Mouse (Mus musculus): ENCODE results near the gene Pla2g6. TPM values are rescaled to one million over a fixed set of nuclear protein-coding genes. Genes with fewer than 3 reads are reported as not detected.
A peak's percentile ranks its signal among the peaks of the same experiment; 100 is the strongest.

The Pla2g6 gene
- polyA plus RNA-seq, 1 experiment from 2014 or later = 35.5 TPM

DNA sequence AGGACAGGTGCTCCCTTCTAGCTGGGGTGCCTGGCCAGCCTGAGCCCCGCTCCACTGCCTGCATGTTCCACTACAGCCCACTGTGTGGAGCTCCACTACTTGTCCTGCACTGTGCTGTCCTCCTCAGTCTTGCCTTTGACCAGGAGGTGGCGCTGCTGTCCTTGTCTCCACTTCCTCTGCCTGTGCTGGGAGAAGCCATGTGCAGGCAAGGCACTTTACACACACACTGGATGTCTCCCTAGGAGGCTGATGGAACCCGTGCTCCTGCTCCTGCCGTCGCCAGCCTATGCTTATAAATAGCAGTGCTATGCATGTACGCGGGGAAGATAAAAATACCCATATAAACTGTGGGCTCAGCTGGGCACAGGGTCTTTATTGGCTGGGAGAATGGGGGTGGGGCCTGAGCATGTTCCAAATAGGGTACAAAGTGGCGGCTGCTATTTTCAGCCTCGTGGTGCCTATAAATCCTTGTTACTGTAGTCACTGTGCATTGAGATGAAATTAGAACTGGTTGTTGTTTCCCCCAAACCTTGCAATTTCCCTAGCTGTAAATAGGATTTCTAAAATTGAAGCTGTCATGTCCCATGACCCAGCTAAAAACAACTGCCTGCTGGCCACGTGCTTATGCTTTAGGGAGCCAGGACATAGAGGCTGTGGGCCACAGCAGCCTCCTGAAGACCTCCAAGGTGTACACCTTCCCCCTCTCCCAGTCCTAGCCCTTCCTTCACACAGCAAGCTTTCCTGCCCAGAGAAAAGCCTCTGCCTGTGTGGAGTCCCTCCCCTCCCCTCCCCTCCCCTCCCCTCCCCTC is 84.8 kb downstream of the Pla2g6 start:
- peaks cover 5% of the 10 kb centered on the region for H3K4me1 ChIP-seq (replicated peaks)
- H3K27ac ChIP-seq = peak overlapping the region; percentile 71
- H3K4me2 ChIP-seq = 0 out of 2 replicates have a peak overlapping the region, but pooled peaks have one; percentile 0
- no peak overlapping the region for H3K4me3 ChIP-seq
- H3K9ac ChIP-seq = peak overlapping the region; percentile 46; the same call in 1 of the 2 replicates
- H3K36me3 ChIP-seq = peaks cover 85% of the 10 kb centered on the region
- H3K27me3 ChIP-seq = no peaks in the 10 kb centered on the region
- no peaks in the 10 kb centered on the region for H3K9me3 ChIP-seq
- WGBS = 22% methylated on average over 10 of the region's 10 CpGs
- peak; percentile 98 for ATAC-seq (ENCODE audit: low FRiP score)

DNA sequence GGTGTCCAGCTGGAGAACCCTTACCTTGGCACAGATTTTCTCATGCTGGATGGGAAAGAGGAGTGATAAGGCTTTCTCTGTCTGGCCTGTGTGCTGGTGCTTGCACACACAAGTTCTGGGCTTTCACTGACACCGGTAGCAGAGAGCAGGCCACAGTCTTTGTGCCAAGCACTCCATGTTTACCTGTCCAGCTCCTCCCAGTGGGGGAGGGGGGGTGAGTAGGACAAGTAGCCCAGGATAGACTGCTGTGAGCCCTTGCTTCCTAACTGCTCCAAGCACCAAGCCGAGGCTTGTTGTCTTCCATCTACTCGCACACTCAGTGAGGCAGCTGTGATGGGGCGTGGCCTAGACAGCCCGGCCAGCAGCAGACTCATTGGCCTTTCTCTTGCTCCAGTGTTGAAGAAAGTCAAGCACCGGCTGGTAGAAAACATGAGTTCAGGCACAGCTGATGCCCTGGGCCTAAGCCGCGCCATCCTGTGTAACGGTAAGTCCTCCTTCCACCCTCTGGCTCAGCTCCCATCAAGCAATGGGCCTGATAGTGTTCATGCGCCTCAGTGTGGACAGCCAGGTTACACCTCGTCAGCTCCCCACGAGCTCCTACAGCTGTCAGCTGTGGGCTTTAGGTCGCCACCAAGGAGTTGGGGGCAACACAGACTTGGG is 85.5 kb downstream of the Pla2g6 start:
- 77% methylated on average over 13 of the region's 13 CpGs for WGBS
- no peaks in the 10 kb centered on the region for H3K27me3 ChIP-seq
- peak overlapping the region; percentile 71 for H3K27ac ChIP-seq
- ATAC-seq (ENCODE audit: low FRiP score) = peak; percentile 66
- H3K36me3 ChIP-seq = peaks cover 85% of the 10 kb centered on the region
- peaks cover 5% of the 10 kb centered on the region for H3K4me1 ChIP-seq (replicated peaks)
- H3K4me3 ChIP-seq = no peak overlapping the region
- H3K4me2 ChIP-seq = no peak overlapping the region
- no peak overlapping the region for H3K9ac ChIP-seq
- no peaks in the 10 kb centered on the region for H3K9me3 ChIP-seq

DNA sequence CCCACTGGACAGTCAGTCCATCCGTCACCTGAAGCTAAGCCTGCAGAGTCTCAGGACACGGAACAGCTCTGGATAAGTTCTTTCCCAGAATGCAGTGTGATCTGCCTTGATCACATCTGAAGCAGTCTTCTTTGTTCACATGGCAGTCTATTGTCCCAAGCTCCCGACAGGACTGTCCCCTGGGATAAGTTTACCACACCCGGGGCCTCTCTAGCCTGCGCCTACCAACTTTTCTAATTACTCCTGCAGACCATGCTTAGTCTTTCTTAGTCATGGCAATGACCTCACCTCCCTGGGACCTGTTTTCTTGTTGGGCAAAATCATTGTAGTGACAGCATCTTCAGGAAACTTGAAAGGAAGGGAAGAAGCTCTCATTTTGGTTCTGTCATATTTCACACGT is 90.2 kb downstream of the Pla2g6 start:
- Histone ChIP-seq H3K9me3 (no peaks in the 10 kb centered on the region), H3K4me3 (no peak overlapping the region), H3K4me2 (no peak overlapping the region), H3K36me3 (peaks cover 92% of the 10 kb centered on the region), H3K9ac (no peak overlapping the region), H3K4me1 (replicated peaks) (0 out of 2 replicates have a peak, but pooled peaks cover 2% of the 10 kb centered on the region), H3K27ac (no peak overlapping the region), H3K27me3 (no peaks in the 10 kb centered on the region)
- 76% methylated on average over 6 of the region's 6 CpGs for WGBS
- no peak for ATAC-seq (ENCODE audit: low FRiP score)

MicroRNAs within 50 kb of the gene (microRNA counts, 519-probe panel; counts per million panel counts)
- 1,162 counts per million, percentile 4 among the panel's probes with 10 or more counts for microRNA mmu-miR-1943

Small RNAs within 50 kb of the gene (microRNA-seq; reads per million reads assigned to microRNA genes)
- gene Mir1943 = 3.0 reads per million, percentile 7 among the genes with 10 or more reads in this experiment

Other genes starting within 250 kb of the Pla2g6 start
- 8.7 and 10.3 TPM in 2 replicates for gene Micall1, start 219.5 kb downstream of the Pla2g6 start, polyA plus RNA-seq (2015; fragmentation: Nextera tagmentation; extraction: Ambion mirVana)
- 263 and 295 TPM in 2 replicates for gene Polr2f, start 187.4 kb downstream of the Pla2g6 start, polyA plus RNA-seq (2015; fragmentation: Nextera tagmentation; extraction: Ambion mirVana)
- gene 1700088E04Rik, start 187.1 kb downstream of the Pla2g6 start, polyA plus RNA-seq (2015; fragmentation: Nextera tagmentation; extraction: Ambion mirVana) = 15.3 and 22.1 TPM in 2 replicates
- 6.6 and 8.1 TPM in 2 replicates for gene Sox10, start 163.2 kb downstream of the Pla2g6 start, polyA plus RNA-seq (2015; fragmentation: Nextera tagmentation; extraction: Ambion mirVana)
- 83.8 and 90.6 TPM in 2 replicates for gene Pick1, start 99.2 kb downstream of the Pla2g6 start, polyA plus RNA-seq (2015; fragmentation: Nextera tagmentation; extraction: Ambion mirVana)
- 1.6 and 2.0 TPM in 2 replicates for gene Gm49486, start 99.0 kb downstream of the Pla2g6 start, polyA plus RNA-seq (2015; fragmentation: Nextera tagmentation; extraction: Ambion mirVana)
- gene Slc16a8, start 73.6 kb downstream of the Pla2g6 start, polyA plus RNA-seq (2015; fragmentation: Nextera tagmentation; extraction: Ambion mirVana) = 0.54 and 0.86 TPM in 2 replicates
- 1.7 and 2.8 TPM in 2 replicates for gene Baiap2l2, start 42.9 kb downstream of the Pla2g6 start, polyA plus RNA-seq (2015; fragmentation: Nextera tagmentation; extraction: Ambion mirVana)
- 0.83 and 0.84 TPM in 2 replicates for gene Maff, start 18.2 kb upstream of the Pla2g6 start, polyA plus RNA-seq (2015; fragmentation: Nextera tagmentation; extraction: Ambion mirVana)
- 37.7 and 39.2 TPM in 2 replicates for gene Tmem184b, start 75.2 kb upstream of the Pla2g6 start, polyA plus RNA-seq (2015; fragmentation: Nextera tagmentation; extraction: Ambion mirVana)
- gene Csnk1e, start 127.2 kb upstream of the Pla2g6 start, polyA plus RNA-seq (2015; fragmentation: Nextera tagmentation; extraction: Ambion mirVana) = 231 and 245 TPM in 2 replicates
- not detected in 2 replicates for gene Kcnj4, start 176.9 kb upstream of the Pla2g6 start, polyA plus RNA-seq (2015; fragmentation: Nextera tagmentation; extraction: Ambion mirVana)
- 12.5 TPM in 2 replicates for gene Kdelr3, start 188.0 kb upstream of the Pla2g6 start, polyA plus RNA-seq (2015; fragmentation: Nextera tagmentation; extraction: Ambion mirVana)
- gene Ddx17, start 218.4 kb upstream of the Pla2g6 start, polyA plus RNA-seq (2015; fragmentation: Nextera tagmentation; extraction: Ambion mirVana) = 59.2 and 61.0 TPM in 2 replicates

All from hindbrain, embryonic 13.5 days (tissue).